Mouse (Mus musculus) hindbrain, postnatal 0 days (tissue): ENCODE measurements at regions not wholly inside any gene's neighbourhood (a gene's known extent, or its start where the extent isn't known, plus 50 kb on each side); places are given as distances from the start of the nearest gene placed in this dataset.

Source experiments
- ATAC-seq: fragments of 200-750 bp; cut with Nextera tagmentation; 2 replicates; pipeline ENCODE4 v1.8.0; 2017; ENCODE audit warnings: mild to moderate bottlenecking, moderate TSS enrichment, moderate library complexity
- DNase-seq: peaks from one replicate; pipeline ENCODE4 v3.0.0-alpha.2; 2015; ENCODE audit warnings: low spot score
- H3K27ac ChIP-seq: fragments of 300-500 bp; sonication (generic); 2 replicates; pipeline ENCODE4 v1.5.1; 2014; ENCODE audit warnings: mild to moderate bottlenecking
- H3K27me3 ChIP-seq: fragments of 300-500 bp; sonication (generic); 2 replicates; pipeline ENCODE4 v1.6.1; 2014; ENCODE audit warnings: low read length, mixed read lengths; ENCODE audit not compliant: insufficient read depth
- H3K36me3 ChIP-seq: fragments of 300-500 bp; sonication (generic); 2 replicates; pipeline ENCODE4 v1.6.1; 2014; ENCODE audit warnings: low read length, mixed read lengths; ENCODE audit not compliant: insufficient read depth
- H3K4me1 ChIP-seq: fragments of 300-500 bp; sonication (generic); 2 replicates; pipeline ENCODE4 v1.6.1; 2014; ENCODE audit warnings: antibody characterized with exemption, low read length, mixed read lengths; ENCODE audit not compliant: insufficient read depth
- H3K4me2 ChIP-seq: fragments of 300-500 bp; sonication (generic); 2 replicates; pipeline ENCODE4 v1.6.1; 2014; ENCODE audit warnings: low read depth, mild to moderate bottlenecking, low read length, moderate library complexity, mixed read lengths
- H3K4me3 ChIP-seq: fragments of 300-500 bp; sonication (generic); 2 replicates; pipeline ENCODE4 v1.5.1; 2014; ENCODE audit warnings: low read length
- H3K9ac ChIP-seq: fragments of 300-500 bp; sonication (generic); replicated peaks from 2 replicates; pipeline ENCODE4 v1.6.1; 2014; ENCODE audit warnings: mild to moderate bottlenecking, low read length, moderate library complexity, mixed read lengths
- H3K9me3 ChIP-seq: fragments of 300-500 bp; sonication (generic); 2 replicates; pipeline ENCODE4 v1.6.1; 2016; ENCODE audit warnings: low read length, mixed read lengths
- CTCF ChIP-seq: IDR thresholded peaks from 2 replicates; pipeline ENCODE4 v1.5.1; 2016; ENCODE audit warnings: antibody characterized with exemption, control low read depth, low read depth
- WGBS: fragments of 180-500 bp; shearing (Covaris S2); extraction: QIAGEN DNeasy Blood & Tissue Kit; methylation state at CpG from one replicate; pipeline ENCODE4 v1.1.7; 2014; 5-methylcytosine and 5-hydroxymethylcytosine counted together

- WGBS: 16% methylated on average over 4 of the region's 4 CpGs
- Histone ChIP-seq H3K27ac (peak overlapping the region; percentile 49), H3K4me2 (peak overlapping the region; percentile 30; the same call in 1 of the 2 replicates), H3K27me3 (peaks cover 6% of the 10 kb centered on the region), H3K4me3 (no peak overlapping the region), H3K9me3 (no peaks in the 10 kb centered on the region), H3K4me1 (peaks cover 13% of the 10 kb centered on the region; the same call in 1 of the 2 replicates), H3K9ac (no peak overlapping the region), H3K36me3 (no peaks in the 10 kb centered on the region)
- TF ChIP-seq CTCF: no peak
- DNase-seq: no peak
- ATAC-seq: peak; percentile 31
Observed at GRCm38 (mm10) chr8:12127801-12128490, 150.7 kb upstream of the A230072I06Rik start.

DNA sequence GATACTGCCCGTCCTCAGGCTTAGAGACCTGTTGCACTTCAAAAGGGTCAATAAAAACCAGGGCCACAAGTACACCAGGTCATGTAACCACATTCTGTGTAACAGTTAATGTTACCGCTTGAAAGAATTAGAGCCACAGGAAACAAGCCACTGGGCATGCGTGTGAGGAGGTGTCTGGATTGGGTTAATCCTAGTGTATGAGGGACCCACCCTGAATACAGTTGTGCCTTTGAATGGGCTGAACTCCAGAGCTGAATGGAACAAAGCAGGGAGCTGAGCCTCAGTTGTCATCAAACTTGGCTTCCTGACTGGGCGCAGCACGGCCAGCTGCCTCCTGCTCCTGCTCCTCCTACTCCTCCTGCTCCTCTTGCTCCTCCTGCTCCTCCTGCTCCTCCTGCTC lies 148.0 kb upstream of the A230072I06Rik start:
- Histone ChIP-seq H3K4me2 (no peak overlapping the region), H3K27me3 (peaks cover 9% of the 10 kb centered on the region), H3K9ac (no peak overlapping the region), H3K36me3 (no peaks in the 10 kb centered on the region), H3K9me3 (no peaks in the 10 kb centered on the region), H3K4me3 (no peak overlapping the region), H3K4me1 (peaks cover 13% of the 10 kb centered on the region; the same call in 1 of the 2 replicates), H3K27ac (no peak overlapping the region)
- 64% methylated on average over 5 of the region's 5 CpGs for WGBS
- TF ChIP-seq CTCF: no peak
- DNase-seq: no peak
- no peak for ATAC-seq

- 76% methylated on average over 1 of the region's 1 CpGs for WGBS
- ATAC-seq: no peak
Observed at GRCm38 (mm10) chr8:12134200-12134599, 144.4 kb upstream of the A230072I06Rik start.

DNA sequence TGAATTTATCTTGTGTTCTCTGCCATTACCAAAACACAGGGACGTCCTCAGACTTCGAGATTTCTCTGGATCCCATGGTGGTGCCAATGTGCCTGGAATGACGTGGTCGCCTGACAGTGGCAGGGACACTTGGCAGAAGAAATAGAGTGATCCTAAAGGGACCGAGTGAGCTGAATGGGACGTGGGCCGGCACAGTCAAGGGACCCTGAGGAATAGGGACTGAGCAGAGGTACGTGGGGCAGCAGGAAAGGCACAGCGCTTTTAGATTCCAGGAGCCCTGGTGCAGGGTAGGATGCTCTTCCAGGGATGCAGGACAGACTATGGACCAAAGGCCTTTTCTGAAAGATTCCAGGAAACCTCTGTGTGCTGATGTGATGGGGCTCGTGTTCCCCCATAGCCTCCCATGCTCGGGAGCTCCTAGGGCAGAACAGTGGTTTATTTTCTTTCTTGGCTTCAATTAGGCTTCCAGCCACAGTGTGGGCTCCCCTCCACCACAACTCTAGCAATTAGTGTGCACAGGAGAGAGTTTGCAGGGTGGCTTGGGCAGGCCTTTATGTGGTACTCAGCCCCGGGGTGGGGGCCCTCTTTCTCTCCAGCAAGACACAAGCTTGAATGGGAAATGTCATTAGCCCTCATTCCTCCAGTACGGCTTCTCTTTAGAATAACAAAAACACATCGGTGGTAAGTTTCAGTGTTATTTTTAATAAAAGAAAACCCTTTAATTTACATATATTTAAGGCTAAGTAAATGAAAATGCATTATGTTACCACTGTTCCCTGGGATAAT lies 143.0 kb upstream of the A230072I06Rik start:
- H3K27me3 ChIP-seq: peaks cover 7% of the 10 kb centered on the region; the same call in 1 of the 2 replicates
- no peak overlapping the region for H3K27ac ChIP-seq
- H3K36me3 ChIP-seq: no peaks in the 10 kb centered on the region
- WGBS: 54% methylated on average over 14 of the region's 14 CpGs
- H3K9ac ChIP-seq: no peak overlapping the region
- H3K4me1 ChIP-seq: no peaks in the 10 kb centered on the region
- H3K4me3 ChIP-seq: no peak overlapping the region
- DNase-seq: no peak
- no peak overlapping the region for H3K4me2 ChIP-seq
- H3K9me3 ChIP-seq: no peaks in the 10 kb centered on the region
- TF ChIP-seq CTCF: no peak
- peak; percentile 81 for ATAC-seq

More at GRCm38 (mm10) chr8:12134200-12134599, 144.4 kb upstream of the A230072I06Rik start:
- Histone ChIP-seq H3K36me3 (no peaks in the 10 kb centered on the region), H3K4me3 (no peak overlapping the region), H3K9ac (no peak overlapping the region), H3K27ac (no peak overlapping the region), H3K4me1 (no peaks in the 10 kb centered on the region), H3K9me3 (no peaks in the 10 kb centered on the region), H3K4me2 (no peak overlapping the region), H3K27me3 (peaks cover 9% of the 10 kb centered on the region)
- TF ChIP-seq CTCF: no peak
- DNase-seq: no peak

- Histone ChIP-seq H3K36me3 (no peaks in the 10 kb centered on the region), H3K9ac (no peak overlapping the region), H3K27ac (0 out of 2 replicates have a peak overlapping the region, but pooled peaks have one; percentile 8), H3K9me3 (no peaks in the 10 kb centered on the region), H3K4me2 (no peak overlapping the region), H3K4me3 (no peak overlapping the region), H3K4me1 (no peaks in the 10 kb centered on the region), H3K27me3 (peaks cover 4% of the 10 kb centered on the region; the same call in 1 of the 2 replicates)
- ATAC-seq (peak; percentile 69; the same call in 1 of the 2 replicates), DNase-seq (no peak)
- TF ChIP-seq CTCF: no peak
- 43% methylated on average over 5 of the region's 5 CpGs for WGBS
Observed at GRCm38 (mm10) chr8:12136178-12136455, 142.5 kb upstream of the A230072I06Rik start.

- Histone ChIP-seq H3K27me3 (peaks cover 4% of the 10 kb centered on the region; the same call in 1 of the 2 replicates), H3K36me3 (no peaks in the 10 kb centered on the region), H3K9ac (no peak overlapping the region), H3K27ac (no peak overlapping the region), H3K9me3 (no peaks in the 10 kb centered on the region), H3K4me3 (no peak overlapping the region), H3K4me2 (no peak overlapping the region), H3K4me1 (no peaks in the 10 kb centered on the region)
- no peak for TF ChIP-seq CTCF
- 36% methylated on average over 3 of the region's 3 CpGs for WGBS
- DNase-seq (no peak), ATAC-seq (no peak)
Observed at GRCm38 (mm10) chr8:12137496-12137895, 141.1 kb upstream of the A230072I06Rik start.
